Mouse (Mus musculus) E14TG2a.4 (cell line): ENCODE data around the gene Gm49369.

Experiments used
- H3K27me3 ChIP-seq: 2 replicates; pipeline ENCODE4 v1.6.1; 2014; ENCODE audit warnings: low read length, control low read depth; ENCODE audit not compliant: insufficient read depth
- H3K36me3 ChIP-seq: 2 replicates; pipeline ENCODE4 v1.6.1; 2014; ENCODE audit warnings: low read length, control low read depth; ENCODE audit not compliant: insufficient read depth
- H3K4me1 ChIP-seq: replicated peaks from 2 replicates; pipeline ENCODE4 v1.6.1; 2014; ENCODE audit warnings: low read depth, low read length, control low read depth
- H3K4me3 ChIP-seq: replicated peaks from 2 replicates; pipeline ENCODE4 v1.5.1; 2014; ENCODE audit warnings: mild to moderate bottlenecking, low read length
- H3K9me3 ChIP-seq: 2 replicates; pipeline ENCODE4 v1.6.1; 2014; ENCODE audit warnings: low read length, control low read depth
- CTCF ChIP-seq: conservative IDR thresholded peaks from 2 replicates; pipeline ENCODE4 v1.5.1; 2014; ENCODE audit warnings: low read length
- NANOG ChIP-seq: IDR thresholded peaks from 2 replicates; pipeline ENCODE4 v1.6.1; 2014; ENCODE audit warnings: borderline replicate concordance, low read length, mixed read lengths
- POU5F1 ChIP-seq: IDR thresholded peaks from 2 replicates; pipeline ENCODE4 v1.6.1; 2014; ENCODE audit warnings: low read length, borderline replicate concordance

Gene Gm49369

GRCm38 (mm10) chr7:142400112-142400749 is 17.8 kb upstream of the Gm49369 start:
- H3K9me3 ChIP-seq, result peaks cover 10% of the 10 kb centered on the region
- H3K27me3 ChIP-seq, result peaks cover 31% of the 10 kb centered on the region
- H3K36me3 ChIP-seq, result no peaks in the 10 kb centered on the region
- no peak overlapping the region for H3K4me3 ChIP-seq
- H3K4me1 ChIP-seq, result peaks cover 30% of the 10 kb centered on the region
- TF ChIP-seq CTCF (no peak), POU5F1 (no peak), NANOG (no peak)

- TF ChIP-seq POU5F1 (no peak), NANOG (no peak), CTCF (no peak)
- Histone ChIP-seq H3K4me3 (no peak overlapping the region), H3K9me3 (peaks cover under 1% of the 10 kb centered on the region), H3K27me3 (peaks cover 37% of the 10 kb centered on the region), H3K4me1 (peaks cover 25% of the 10 kb centered on the region), H3K36me3 (no peaks in the 10 kb centered on the region)
These were observed 16.8 kb upstream of the Gm49369 start for GRCm38 (mm10) chr7:142399250-142399649.

GRCm38 (mm10) chr7:142398052-142398451 is 15.6 kb upstream of the Gm49369 start:
- Histone ChIP-seq H3K4me1 (peaks cover 27% of the 10 kb centered on the region), H3K9me3 (no peaks in the 10 kb centered on the region), H3K27me3 (peaks cover 36% of the 10 kb centered on the region), H3K4me3 (no peak overlapping the region), H3K36me3 (no peaks in the 10 kb centered on the region)
- no peak for TF ChIP-seq CTCF
- no peak for TF ChIP-seq POU5F1
- TF ChIP-seq NANOG, result no peak

GRCm38 (mm10) chr7:142396611-142397010 is 14.1 kb upstream of the Gm49369 start:
- H3K4me1 ChIP-seq, result peaks cover 38% of the 10 kb centered on the region
- H3K4me3 ChIP-seq, result no peak overlapping the region
- peaks cover 35% of the 10 kb centered on the region for H3K27me3 ChIP-seq
- no peaks in the 10 kb centered on the region for H3K9me3 ChIP-seq
- H3K36me3 ChIP-seq, result no peaks in the 10 kb centered on the region
- TF ChIP-seq POU5F1, result no peak
- TF ChIP-seq CTCF, result no peak
- no peak for TF ChIP-seq NANOG

GRCm38 (mm10) chr7:142395472-142395871 is 13.0 kb upstream of the Gm49369 start:
- TF ChIP-seq POU5F1 (no peak), CTCF (no peak), NANOG (no peak)
- H3K36me3 ChIP-seq, result no peaks in the 10 kb centered on the region
- no peaks in the 10 kb centered on the region for H3K9me3 ChIP-seq
- peaks cover 35% of the 10 kb centered on the region for H3K27me3 ChIP-seq
- H3K4me3 ChIP-seq, result no peak overlapping the region
- peaks cover 30% of the 10 kb centered on the region for H3K4me1 ChIP-seq

GRCm38 (mm10) chr7:142394261-142395190 is 12.1 kb upstream of the Gm49369 start:
- TF ChIP-seq POU5F1 (no peak), NANOG (no peak), CTCF (no peak)
- Histone ChIP-seq H3K4me3 (no peak overlapping the region), H3K27me3 (peaks cover 31% of the 10 kb centered on the region), H3K4me1 (peaks cover 24% of the 10 kb centered on the region), H3K36me3 (no peaks in the 10 kb centered on the region), H3K9me3 (no peaks in the 10 kb centered on the region)

GRCm38 (mm10) chr7:142393191-142393590 is 10.7 kb upstream of the Gm49369 start:
- no peaks in the 10 kb centered on the region for H3K36me3 ChIP-seq
- peaks cover 29% of the 10 kb centered on the region for H3K4me1 ChIP-seq

GRCm38 (mm10) chr7:142391609-142392008 is 9.1 kb upstream of the Gm49369 start:
- H3K4me1 ChIP-seq, result peaks cover 36% of the 10 kb centered on the region
- H3K27me3 ChIP-seq, result peaks cover 12% of the 10 kb centered on the region
- TF ChIP-seq CTCF, result no peak
- no peaks in the 10 kb centered on the region for H3K36me3 ChIP-seq
- no peak overlapping the region for H3K4me3 ChIP-seq
- no peaks in the 10 kb centered on the region for H3K9me3 ChIP-seq

More at GRCm38 (mm10) chr7:142393191-142393590, 10.7 kb upstream of the Gm49369 start:
- Histone ChIP-seq H3K27me3 (peaks cover 22% of the 10 kb centered on the region), H3K9me3 (no peaks in the 10 kb centered on the region), H3K4me3 (no peak overlapping the region; the same call in 1 of the 2 replicates)
- TF ChIP-seq POU5F1 (no peak), CTCF (no peak), NANOG (no peak)
